Mouse (Mus musculus) cerebellum, postnatal 14 days (tissue): ENCODE results near the gene Usp10.

ENCODE experiments used
- DNase-seq, 2 experiments: peaks; one replicate each; pipeline ENCODE4 v3.0.0; 2021; ENCODE audit warnings: mixed read lengths in 2 of 2

Usp10 gene

DNA sequence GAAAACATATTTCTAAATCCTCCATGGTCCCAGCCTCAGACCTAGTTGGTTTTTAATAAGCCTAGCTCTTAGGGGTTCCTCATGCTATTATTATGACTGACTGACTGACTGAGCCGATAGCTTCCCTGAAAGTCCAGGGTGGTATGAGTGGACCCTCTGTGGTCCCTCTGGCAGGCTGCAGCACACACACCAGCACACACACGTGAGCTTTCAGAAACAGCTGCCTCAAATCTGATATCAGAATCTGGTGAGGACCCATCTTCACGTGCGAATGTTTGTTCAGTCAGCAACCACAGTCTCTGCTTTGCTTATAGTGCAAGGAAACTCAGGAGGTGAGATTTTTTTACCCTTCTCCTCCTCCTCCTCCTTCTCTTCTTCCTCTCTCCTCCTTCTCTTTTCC is 54.7 kb downstream of the Usp10 start:
- no peak for DNase-seq

DNA sequence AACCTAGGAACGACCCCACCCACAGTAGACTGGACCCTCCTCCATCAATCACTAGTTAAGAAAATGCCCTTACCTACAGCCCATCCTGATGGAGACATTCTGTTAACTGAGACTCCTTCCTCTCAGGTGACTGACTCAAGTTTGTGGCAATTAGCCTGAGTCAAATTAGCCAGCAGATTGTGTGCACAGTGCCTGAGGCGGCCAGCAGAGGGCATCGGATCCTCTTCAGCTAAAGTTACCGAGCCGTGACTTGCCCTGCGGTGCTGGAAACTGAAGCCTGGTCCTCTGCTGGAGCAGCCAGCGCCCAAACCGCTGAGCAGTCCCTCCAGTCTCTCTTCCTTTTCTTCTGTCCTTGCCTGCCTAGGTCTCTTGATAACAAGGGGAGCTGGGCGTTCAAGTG is 57.3 kb downstream of the Usp10 start:
- no peak for DNase-seq

DNA sequence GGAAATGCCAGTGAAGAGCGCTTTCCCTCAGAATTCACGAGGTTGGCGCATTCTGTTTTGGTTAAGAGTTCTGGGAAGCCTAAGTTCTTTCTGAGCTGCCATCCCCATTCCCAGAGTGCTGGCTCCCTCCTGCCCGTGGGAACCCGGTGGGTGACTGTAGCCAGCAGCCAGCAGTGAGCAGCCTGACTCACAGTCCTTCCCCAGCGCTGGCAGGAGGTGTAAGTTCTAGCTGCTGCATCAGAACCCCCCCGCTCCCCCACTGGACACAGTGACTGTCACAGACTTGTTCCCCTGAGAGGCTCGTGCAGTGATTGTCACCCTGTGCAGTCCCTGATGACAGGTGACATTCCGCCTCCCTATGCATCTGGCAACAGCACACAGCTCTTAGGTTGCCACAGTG is 60.0 kb downstream of the Usp10 start:
- no peak for DNase-seq

DNA sequence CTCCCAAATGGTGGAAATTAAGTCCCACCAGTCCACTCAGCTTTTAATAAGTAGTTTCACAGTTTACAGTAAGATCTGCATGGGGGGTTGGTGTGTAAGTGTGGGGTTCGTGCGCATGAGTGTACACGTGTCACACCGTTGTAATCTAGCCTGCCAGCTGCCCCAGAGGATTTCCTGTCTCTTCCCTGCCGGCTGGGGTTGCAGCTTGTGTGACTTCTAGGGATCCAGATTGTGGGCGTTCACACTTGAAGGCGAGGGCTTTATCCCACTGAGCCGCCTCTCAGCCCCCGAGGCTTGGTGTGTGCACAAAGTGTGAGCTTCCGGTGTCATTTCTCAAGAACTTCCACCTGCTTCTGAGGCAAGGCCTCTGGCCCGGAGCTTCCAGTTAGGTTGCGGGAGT is 62.4 kb downstream of the Usp10 start:
- DNase-seq, result no peak

DNA sequence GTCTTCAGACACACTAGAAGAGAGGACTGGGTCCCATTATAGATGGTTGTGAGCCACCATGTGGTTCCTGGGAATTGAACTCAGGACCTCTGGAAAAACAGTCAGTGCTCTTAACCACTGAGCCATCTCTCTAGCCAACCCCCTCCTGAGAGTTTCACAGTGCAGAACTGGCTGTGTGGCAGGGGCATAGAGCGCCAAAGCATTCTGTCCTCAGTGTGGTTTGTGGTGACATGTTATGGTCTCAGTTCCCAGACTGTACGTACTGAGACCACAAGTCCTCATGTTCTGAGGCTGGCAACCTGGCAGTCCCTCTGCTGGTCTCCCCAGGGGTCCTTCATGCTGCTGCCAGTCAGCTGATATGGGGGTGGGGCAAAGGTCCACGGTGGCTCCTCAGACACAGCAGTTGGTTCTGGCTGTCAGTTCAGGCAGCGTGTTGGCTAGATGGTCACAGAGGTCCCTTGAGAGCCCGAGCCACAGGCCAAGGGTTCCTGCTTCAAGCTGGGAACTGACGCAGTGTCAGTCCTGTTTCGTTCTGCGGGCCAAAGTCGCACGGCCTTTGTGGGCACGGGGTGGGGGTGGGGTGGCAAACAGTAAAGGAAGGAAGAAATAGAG is 68.7 kb downstream of the Usp10 start:
- peak; percentile 42 to 56 for DNase-seq

DNA sequence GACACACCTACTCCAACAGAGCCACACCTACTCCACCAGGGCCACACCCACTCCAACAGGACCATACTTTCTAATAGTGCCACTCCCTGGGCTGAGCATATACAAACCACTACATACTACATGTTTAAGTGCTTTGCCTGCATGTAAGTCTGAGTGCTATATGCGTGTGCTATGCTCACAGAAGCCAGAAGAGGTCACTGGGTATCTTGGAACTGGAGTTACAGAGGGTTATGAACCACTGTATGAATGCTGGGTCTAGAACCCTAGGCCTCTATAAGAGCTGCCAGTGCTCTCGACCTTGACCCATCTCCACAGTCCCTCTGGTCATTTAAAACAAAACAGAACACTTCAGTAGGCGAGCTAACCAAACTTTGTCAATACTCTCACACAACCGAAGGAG is 71.1 kb downstream of the Usp10 start:
- DNase-seq, result no peak

DNA sequence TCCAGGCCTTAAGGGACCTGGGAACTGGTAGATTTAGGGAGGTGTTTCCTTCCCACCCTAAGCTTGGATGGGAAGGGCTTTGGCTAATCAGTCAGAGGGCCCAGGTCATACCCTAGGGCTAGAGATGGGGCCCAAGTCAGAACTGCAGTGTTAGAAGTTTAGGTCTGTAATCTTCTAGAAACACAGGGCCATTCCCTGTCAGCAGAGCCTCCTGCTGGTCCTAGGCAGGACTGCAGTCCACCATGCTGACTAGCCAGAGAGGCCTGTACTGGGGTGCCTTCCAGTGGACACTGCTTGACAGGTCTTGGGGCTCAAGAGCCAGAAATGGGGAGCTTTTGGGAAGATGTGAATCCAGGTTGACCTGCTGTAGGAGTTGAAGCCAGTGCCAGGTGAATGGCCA is 73.9 kb downstream of the Usp10 start:
- peak in 1 of 2 experiments; percentile 35 for DNase-seq

DNA sequence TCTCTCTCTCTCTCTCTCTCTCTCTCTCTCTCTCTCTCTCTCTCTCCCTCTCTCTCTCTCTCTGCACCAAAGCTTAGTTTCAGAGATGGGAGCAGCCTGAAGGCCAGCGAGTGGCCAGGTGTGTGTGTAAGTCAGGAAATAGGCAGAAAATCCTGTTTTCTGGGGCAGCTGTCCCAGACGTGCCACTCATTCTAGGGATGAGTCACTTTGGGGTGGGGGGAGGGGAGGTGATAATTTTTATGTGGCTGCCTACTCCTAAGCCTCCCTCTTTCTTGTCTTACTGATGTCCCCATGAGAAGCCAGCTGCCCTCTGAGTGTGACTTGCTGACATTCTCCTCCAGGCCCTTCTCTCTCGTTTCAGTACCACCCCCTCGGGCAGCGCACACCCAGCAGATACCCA is 76.0 kb downstream of the Usp10 start:
- no peak for DNase-seq

DNA sequence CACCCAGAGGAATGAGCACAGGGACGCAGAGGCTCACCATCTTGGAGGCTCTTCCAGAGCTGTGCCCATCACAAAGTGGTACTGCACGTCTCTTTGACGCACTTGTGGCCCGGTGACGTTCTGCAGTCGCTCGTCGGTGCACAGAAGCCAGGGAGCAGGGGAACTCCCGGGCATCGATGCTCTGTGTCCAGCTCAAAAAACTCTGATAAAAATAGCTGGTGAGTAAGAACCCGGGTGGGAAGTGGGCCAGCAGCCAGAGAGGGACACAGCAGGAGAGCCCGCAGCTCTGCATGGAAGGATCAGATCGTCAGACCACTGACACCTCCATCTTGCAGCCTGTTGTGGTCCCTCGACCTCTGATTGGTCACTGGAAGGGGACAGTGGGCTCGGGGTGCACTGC is 77.9 kb downstream of the Usp10 start:
- peak; percentile 49 to 50 for DNase-seq

DNA sequence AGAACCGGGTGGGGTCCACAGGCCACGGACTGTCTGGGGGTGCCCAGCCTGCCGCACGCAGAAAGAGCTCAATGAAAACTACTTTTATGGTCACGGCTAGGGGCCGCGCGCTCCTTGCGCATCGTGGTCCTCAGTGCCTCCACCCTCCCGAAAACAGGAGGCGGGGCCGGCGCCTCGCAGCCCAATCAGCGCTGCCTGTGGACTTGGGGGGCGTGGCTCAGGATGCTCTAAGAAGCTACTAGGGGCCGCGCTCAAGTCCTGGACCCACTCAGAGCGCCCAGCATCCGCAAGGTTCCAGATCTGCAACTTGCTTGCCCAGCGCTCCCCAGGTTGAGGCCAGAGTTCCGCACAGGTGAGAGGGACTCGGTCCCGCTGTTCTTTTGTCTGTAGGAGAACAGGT is 82.1 kb downstream of the Usp10 start, which contains the start of gene Crispld2:
Crispld2 (plus strand) TSS at position 190 of the 400 bp plus-strand sequence.
- DNase-seq, result peak; percentile 81 to 83

DNA sequence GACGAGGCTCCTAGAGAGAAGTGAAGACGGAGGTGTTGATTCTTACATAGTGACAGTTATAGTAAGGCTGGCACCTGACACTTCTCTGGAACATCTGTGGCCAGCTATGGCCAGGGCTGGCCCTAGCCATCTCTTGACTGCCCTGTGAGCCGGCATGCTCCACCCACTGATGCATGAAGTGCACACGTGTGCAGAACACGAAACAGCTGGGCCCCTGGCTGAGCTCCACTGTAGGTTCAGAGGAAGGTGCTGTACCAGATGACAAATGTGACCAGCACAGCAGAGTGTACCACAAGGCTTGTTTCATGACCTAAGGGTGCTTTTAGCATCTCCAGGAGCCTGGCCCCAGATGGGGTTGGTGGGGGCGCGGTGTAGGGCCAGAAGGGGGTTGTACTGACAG is 84.0 kb downstream of the Usp10 start:
- no peak for DNase-seq

DNA sequence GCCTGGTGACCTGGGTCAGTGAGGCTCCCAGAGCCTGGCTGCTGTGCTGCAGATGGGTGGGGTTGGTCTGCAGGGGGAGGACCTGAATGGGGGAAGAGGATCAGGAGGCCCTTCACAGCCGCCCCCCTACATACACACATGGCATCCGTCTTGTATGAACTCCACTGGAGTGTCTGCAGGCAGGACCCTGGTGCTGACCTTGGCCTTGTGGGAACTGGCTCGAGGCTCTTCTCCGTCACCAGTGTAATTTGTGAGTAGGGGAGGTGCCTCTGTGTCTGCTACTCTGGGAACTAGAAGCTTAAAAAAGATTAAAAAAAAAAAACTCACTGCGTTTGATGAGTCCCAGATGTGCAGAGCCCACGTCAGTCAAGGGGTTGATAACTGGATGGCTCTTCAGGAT is 84.4 kb downstream of the Usp10 start:
- no peak for DNase-seq

DNA sequence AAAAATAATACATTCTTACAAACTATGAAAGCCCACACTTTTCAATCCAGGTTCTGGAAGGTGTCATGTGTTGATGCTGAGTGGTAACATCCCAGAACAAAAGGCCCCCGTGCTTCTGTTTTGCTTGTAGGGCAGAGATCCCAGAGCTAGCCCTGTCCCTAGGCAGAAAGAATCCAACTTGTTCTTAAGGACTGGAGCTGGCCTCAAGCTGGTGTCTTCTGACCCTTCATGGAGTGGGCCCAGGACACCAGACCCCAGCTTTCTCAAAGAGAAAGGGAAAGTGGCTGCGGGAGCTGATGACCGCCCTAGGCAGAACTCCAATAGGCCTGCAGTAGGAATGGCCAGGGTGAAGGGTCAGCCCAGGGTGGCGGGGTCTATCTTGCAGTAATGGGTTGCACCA is 87.1 kb downstream of the Usp10 start:
- no peak for DNase-seq

DNA sequence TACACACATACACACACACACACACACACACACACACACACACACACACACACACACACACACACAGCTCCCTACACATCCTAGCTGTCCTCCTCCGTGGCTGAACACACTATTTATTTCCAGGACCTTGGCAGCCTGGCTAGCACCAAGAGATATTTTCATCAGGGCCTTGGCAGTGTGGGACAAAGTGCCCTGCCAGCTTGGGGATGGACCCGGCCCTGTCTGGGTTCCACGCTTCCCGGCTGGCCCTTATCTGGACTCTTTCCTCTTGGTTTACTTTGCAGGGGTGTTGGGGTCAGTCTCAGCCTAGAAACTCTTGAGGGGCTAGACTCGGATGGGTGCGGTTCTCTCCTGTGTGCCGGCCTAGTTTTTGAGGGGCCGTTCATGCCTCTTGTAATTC is 90.3 kb downstream of the Usp10 start:
- no peak for DNase-seq

DNA sequence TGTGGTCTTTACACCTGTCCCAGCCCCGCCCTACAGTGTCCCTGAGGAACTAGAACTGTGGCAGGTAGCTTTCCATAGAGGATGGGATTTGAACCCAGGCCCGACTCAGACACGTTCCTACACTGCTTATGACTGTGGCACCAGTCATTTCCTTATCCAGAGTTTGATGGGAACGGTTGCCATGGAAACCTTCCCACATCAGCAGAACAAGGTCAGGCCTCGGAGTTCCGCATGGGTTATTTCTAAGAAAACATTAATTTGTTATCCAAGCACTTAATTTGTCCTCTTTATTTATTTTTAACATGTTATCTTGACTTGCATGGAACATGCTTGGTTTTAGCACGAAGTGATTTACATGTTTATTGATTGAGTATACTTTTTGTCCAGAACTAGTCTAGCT is 91.6 kb downstream of the Usp10 start:
- DNase-seq, result no peak

DNA sequence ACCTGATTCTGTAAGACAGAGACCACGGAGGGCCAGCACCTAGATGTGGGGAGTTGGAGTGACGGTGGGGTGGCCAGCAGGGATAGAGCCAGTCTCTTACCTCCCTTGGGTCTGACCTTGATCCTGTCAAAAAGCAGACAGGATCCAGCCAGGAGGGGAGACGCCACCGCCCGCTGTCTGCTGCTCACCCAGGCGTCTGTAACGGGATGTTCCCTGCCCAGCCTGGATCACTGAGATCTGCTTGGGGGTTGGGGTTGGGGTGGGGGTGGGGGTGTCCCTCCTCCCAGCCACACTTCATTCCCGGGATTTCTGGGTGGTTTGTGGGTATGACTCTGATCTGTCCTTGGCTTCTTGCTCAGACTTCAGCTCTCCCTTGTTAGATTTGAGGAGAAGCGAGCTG is 92.2 kb downstream of the Usp10 start:
- DNase-seq, result no peak

DNA sequence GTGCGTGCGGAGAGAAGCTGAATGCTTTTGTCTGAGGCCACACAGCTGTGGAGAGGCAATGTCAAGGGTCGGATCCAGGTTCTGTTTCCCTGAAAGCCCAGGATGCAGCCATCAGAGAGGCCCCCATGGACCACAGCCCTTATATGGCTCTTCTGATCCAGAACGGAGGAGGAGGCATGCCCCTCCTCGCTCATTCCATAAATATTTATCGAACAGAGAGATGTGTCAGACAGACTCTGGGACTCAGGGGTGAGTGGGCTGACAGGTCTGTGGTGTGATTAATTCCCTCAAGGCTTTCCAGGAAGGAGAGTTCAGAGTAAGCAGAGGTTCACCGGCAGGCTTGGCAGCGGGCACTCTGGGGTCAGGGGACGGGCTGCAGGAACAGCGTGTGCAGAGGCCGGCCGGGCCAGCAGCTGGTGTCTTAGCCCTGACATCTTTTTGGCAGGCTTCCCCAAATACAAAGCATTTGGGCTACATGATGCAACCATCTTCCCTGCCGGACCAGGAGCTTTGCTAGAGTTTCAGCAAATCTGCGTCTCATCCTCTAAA is 94.1 kb downstream of the Usp10 start:
- no peak for DNase-seq

DNA sequence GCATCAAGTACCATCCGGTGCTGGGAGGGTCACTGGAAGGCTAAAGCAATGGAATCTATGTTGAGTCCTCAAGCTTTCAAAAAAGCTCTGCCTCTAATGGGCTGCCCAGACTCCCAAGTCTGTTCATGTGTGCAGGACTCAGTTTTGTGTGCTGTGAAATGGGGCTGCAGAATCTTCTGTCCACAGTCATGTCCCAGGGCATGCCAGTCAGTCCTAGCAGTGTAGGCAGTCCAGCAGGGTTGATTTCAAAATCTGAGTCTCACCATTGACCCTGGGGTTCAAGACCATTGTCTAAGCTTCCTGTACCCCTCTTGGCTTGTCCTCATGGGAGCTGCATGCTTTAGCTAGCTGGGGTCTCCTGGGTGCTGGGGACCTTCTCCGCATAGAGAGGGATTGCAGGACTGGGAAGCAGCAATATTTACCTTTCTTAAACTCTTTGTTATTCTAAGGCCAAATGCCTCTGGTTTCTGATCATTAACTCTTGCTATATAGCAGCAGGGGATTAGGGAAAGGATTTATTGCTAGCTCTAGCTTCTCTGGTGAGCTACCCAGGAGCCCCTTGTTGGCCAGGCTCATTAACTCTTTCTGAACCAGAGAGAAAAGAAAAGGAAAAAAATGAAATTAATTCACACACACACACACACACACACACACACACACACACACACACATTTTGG is 94.7 kb downstream of the Usp10 start:
- DNase-seq, result no peak

DNA sequence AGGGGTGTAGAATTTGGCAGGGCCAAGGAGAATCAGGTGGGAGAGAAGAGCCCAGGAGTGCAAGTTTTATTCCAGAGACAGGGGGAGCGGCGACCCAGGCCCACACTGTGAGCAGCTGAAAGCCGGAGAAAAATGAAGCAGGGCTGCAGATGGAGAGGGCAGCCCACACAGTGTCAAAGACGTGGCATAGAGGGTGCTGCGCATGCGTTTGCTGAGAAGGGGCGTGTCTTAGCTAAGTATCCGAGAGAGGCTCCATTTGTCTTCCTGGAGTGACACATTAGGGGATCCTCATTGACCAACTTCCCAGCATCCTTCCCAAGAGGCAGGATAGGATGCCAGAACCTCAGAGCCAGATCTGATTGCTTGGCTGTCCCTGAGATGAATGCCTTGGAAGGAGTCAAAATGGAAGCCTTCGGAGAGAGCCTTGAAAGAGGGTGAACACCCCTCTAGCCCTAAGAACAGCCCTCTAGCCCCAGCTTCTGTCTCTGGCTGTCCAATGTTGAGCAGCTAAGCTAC is 96.5 kb downstream of the Usp10 start:
- no peak for DNase-seq
